Mouse (Mus musculus) liver, embryonic 16.5 days (tissue): ENCODE measurements around the gene Prpf39. TPM values are rescaled to one million over a fixed set of nuclear protein-coding genes. Genes with fewer than 3 reads are reported as not detected.

ENCODE experiments used
- ATAC-seq: fragments of 200-750 bp; cut with Nextera tagmentation; 2 replicates; pipeline ENCODE4 v1.8.0; 2017; ENCODE audit warnings: low read depth, mild to moderate bottlenecking, moderate number of reproducible peaks, moderate library complexity
- H3K27ac ChIP-seq: fragments of 300-500 bp; sonication (generic); 2 replicates; pipeline ENCODE4 v1.5.1; 2014; ENCODE audit warnings: mild to moderate bottlenecking, low read length
- H3K27me3 ChIP-seq: fragments of 300-500 bp; sonication (generic); 2 replicates; pipeline ENCODE4 v1.6.1; 2014; ENCODE audit warnings: low read depth, low read length, mixed read lengths; ENCODE audit not compliant: control insufficient read depth, insufficient read depth
- H3K36me3 ChIP-seq: fragments of 300-500 bp; sonication (generic); 2 replicates; pipeline ENCODE4 v1.6.1; 2014; ENCODE audit warnings: mild to moderate bottlenecking; ENCODE audit not compliant: control insufficient read depth, insufficient read depth
- H3K4me1 ChIP-seq: fragments of 300-500 bp; sonication (generic); 2 replicates; pipeline ENCODE4 v1.6.1; 2014; ENCODE audit warnings: low read depth, low read length, mixed read lengths; ENCODE audit not compliant: control insufficient read depth
- H3K4me2 ChIP-seq: fragments of 300-500 bp; sonication (generic); 2 replicates; pipeline ENCODE4 v1.6.1; 2014; ENCODE audit warnings: low read depth, low read length, mixed read lengths
- H3K4me3 ChIP-seq: fragments of 300-500 bp; sonication (generic); 2 replicates; pipeline ENCODE4 v1.5.1; 2014; ENCODE audit warnings: low read depth, mild to moderate bottlenecking, low read length
- H3K9ac ChIP-seq: fragments of 300-500 bp; sonication (generic); 2 replicates; pipeline ENCODE4 v1.6.1; 2014; ENCODE audit warnings: low read depth, low read length
- H3K9me3 ChIP-seq: fragments of 300-500 bp; sonication (generic); replicated peaks from 2 replicates; pipeline ENCODE4 v1.6.1; 2016; ENCODE audit warnings: low read length; ENCODE audit not compliant: control insufficient read depth
- WGBS: fragments of 180-500 bp; shearing (Covaris S2); extraction: QIAGEN DNeasy Blood & Tissue Kit; methylation state at CpG from one replicate; pipeline ENCODE4 v1.1.7; 2014; ENCODE audit not compliant: insufficient replicate concordance; 5-methylcytosine and 5-hydroxymethylcytosine counted together
- polyA plus RNA-seq: library from polyadenylated mRNA; unstranded; fragments of >200 nt; fragmentation: Nextera tagmentation; extraction: Ambion mirVana; gene quantifications from 2 replicates; pipeline ENCODE4 v1.2.1, GENCODE M21; 2015

Prpf39 gene
- polyA plus RNA-seq, 1 experiment from 2014 or later = 13.6 TPM

DNA sequence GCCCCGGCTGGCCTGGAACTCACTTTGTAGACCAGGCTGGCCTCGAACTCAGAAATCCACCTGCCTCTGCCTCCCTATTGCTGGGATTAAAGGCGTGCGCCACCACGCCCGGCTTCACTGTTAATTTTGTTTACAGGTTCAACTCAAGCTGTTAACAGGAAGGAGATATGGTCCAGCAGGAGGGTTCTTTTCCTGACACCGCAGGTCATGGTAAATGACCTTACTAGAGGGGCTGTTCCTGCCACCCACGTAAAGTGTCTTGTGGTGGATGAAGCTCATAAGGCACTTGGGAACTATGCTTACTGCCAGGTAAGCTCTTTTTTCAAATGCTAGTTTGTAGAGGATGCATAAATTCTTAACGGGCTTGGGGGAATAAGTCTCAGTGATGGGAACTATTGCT, 40.8 kb downstream of the Prpf39 start:
- Histone ChIP-seq H3K9me3 (no peaks in the 10 kb centered on the region), H3K4me1 (peaks cover 31% of the 10 kb centered on the region), H3K4me2 (peak overlapping the region; percentile 96), H3K36me3 (no peaks in the 10 kb centered on the region), H3K9ac (peak overlapping the region; percentile 88; the same call in 1 of the 2 replicates), H3K27me3 (no peaks in the 10 kb centered on the region), H3K27ac (no peak overlapping the region), H3K4me3 (peak overlapping the region; percentile 84)
- ATAC-seq = no peak
- 59% methylated on average over 9 of the region's 9 CpGs for WGBS

GRCm38 (mm10) chr12:65108746-65109145, 72.6 kb downstream of the Prpf39 start:
- Histone ChIP-seq H3K9ac (no peak overlapping the region), H3K4me1 (no peaks in the 10 kb centered on the region), H3K4me3 (no peak overlapping the region), H3K9me3 (no peaks in the 10 kb centered on the region), H3K27me3 (no peaks in the 10 kb centered on the region), H3K4me2 (no peak overlapping the region), H3K27ac (no peak overlapping the region), H3K36me3 (peaks cover 6% of the 10 kb centered on the region)
- WGBS = 73% methylated on average over 1 of the region's 1 CpGs
- ATAC-seq = no peak

GRCm38 (mm10) chr12:65111503-65111902, 75.4 kb downstream of the Prpf39 start:
- Histone ChIP-seq H3K4me2 (no peak overlapping the region), H3K27me3 (no peaks in the 10 kb centered on the region), H3K9ac (no peak overlapping the region), H3K4me3 (no peak overlapping the region), H3K4me1 (no peaks in the 10 kb centered on the region), H3K9me3 (no peaks in the 10 kb centered on the region), H3K36me3 (peaks cover 6% of the 10 kb centered on the region), H3K27ac (no peak overlapping the region)
- no peak for ATAC-seq
- 59% methylated on average over 3 of the region's 3 CpGs for whole genome bisulfite sequencing

GRCm38 (mm10) chr12:65112811-65113210, 76.7 kb downstream of the Prpf39 start:
- Histone ChIP-seq H3K27ac (no peak overlapping the region), H3K9me3 (no peaks in the 10 kb centered on the region), H3K36me3 (peaks cover 3% of the 10 kb centered on the region), H3K9ac (no peak overlapping the region), H3K4me2 (no peak overlapping the region), H3K4me3 (no peak overlapping the region), H3K27me3 (no peaks in the 10 kb centered on the region), H3K4me1 (no peaks in the 10 kb centered on the region)
- ATAC-seq = no peak
- 75% methylated on average over 1 of the region's 1 CpGs for WGBS

Other genes with a start within 250 kb of the Prpf39 start
- gene Gm527, start 118.4 kb upstream of the Prpf39 start, polyA plus RNA-seq = 0.14 TPM in 1 of 2 replicates, not detected in the other
- 2.4 and 3.1 TPM in 2 replicates for gene Klhl28, start 70.8 kb upstream of the Prpf39 start, polyA plus RNA-seq
- 5.9 TPM in 2 replicates for gene Togaram1, start 70.5 kb upstream of the Prpf39 start, polyA plus RNA-seq
- 101 and 105 TPM in 2 replicates for gene Fkbp3, start 37.7 kb downstream of the Prpf39 start, polyA plus RNA-seq
- gene Fancm, start 39.3 kb downstream of the Prpf39 start, polyA plus RNA-seq = 3.2 and 4.0 TPM in 2 replicates
- 33.0 and 36.1 TPM in 2 replicates for gene Mis18bp1, start 136.3 kb downstream of the Prpf39 start, polyA plus RNA-seq
- gene Wdr20rt, start 189.2 kb downstream of the Prpf39 start, polyA plus RNA-seq = not detected in 2 replicates